Comparison of ENCODE assay signal across 12 mouse cellular contexts in genomic region chr7:73378034-73378433, GRCm38 (mm10). TPM values are rescaled to one million over a fixed set of nuclear protein-coding genes. Genes with fewer than 3 reads are reported as not detected.
DNase-seq lines count a peak whose midpoint lies in the region; ATAC-seq and TF ChIP-seq lines count a peak whose summit lies in the region.
"Had no signal": no experiment of that assay in that cellular context is flagged by ENCODE, and none has a peak within 500 bp of the region (broad histone marks: within the 10 kb centered on the region; RNA-seq: fewer than 3 reads in every experiment).

No protein-coding gene starts in this region.

- H3K4me2 ChIP-seq in forebrain, embryonic 11.5 days (ENCODE audit: low read depth, low read length, severe bottlenecking): peak overlapping the region; percentile 88
- H3K4me2 ChIP-seq in hindbrain, embryonic 15.5 days: peak overlapping the region; percentile 94
- H3K4me2 ChIP-seq in midbrain, postnatal 0 days (ENCODE audit: low read depth, low read length, poor library complexity, severe bottlenecking): peak overlapping the region; percentile 95
- H3K4me2 ChIP-seq: liver, embryonic 11.5 days had no signal

- no peak for ATAC-seq in forebrain, embryonic 11.5 days (replicated peaks; ENCODE audit: low FRiP score)
- ATAC-seq in hindbrain, embryonic 15.5 days (ENCODE audit: low FRiP score, low read depth): no peak
- no peak for ATAC-seq in midbrain, postnatal 0 days (ENCODE audit: low FRiP score)
- ATAC-seq: CD4-positive, CD25-positive, alpha-beta regulatory T cell, adult 4 months had no signal

- H3K4me3 ChIP-seq in embryonic facial prominence, embryonic 10.5 days: peak overlapping the region; percentile 83
- peak overlapping the region; percentile 76 for H3K4me3 ChIP-seq in forebrain, embryonic 11.5 days (ENCODE audit: low read depth, low read length)
- peak overlapping the region; percentile 73 for H3K4me3 ChIP-seq in hindbrain, embryonic 15.5 days
- H3K4me3 ChIP-seq in midbrain, postnatal 0 days (ENCODE audit: low read depth, low read length): peak overlapping the region; percentile 71

- no peak for DNase-seq in embryonic facial prominence, embryonic 10.5 days (ENCODE audit: low spot score)
- no peak for DNase-seq in forebrain, embryonic 11.5 days (ENCODE audit: low spot score)
- DNase-seq in midbrain, postnatal 0 days (ENCODE audit: low spot score): no peak
- no peak for DNase-seq in kidney, postnatal 10 days
- no peak for DNase-seq in spleen, postnatal 36 days (ENCODE audit: low spot score in 2 of 2)
- DNase-seq in thymus, postnatal 14 days: no peak
- DNase-seq in kidney, adult 11 months: no peak
- DNase-seq: heart, postnatal 4 days; lung, postnatal 14 days had no signal

- 0 out of 2 replicates have a peak overlapping the region, but pooled peaks have one; percentile 27 for H3K27ac ChIP-seq in embryonic facial prominence, embryonic 10.5 days (replicated peaks)
- H3K27ac ChIP-seq in forebrain, embryonic 11.5 days (ENCODE audit: low read depth, low read length): no peak overlapping the region
- peak overlapping the region; percentile 93 for H3K27ac ChIP-seq in hindbrain, embryonic 15.5 days (replicated peaks)
- H3K27ac ChIP-seq in midbrain, postnatal 0 days (ENCODE audit: low read depth, low read length): peak overlapping the region; percentile 93

- 72% methylated on average over 6 of the region's 6 CpGs for WGBS in embryonic facial prominence, embryonic 10.5 days
- WGBS in forebrain, embryonic 11.5 days: 61% methylated on average over 6 of the region's 6 CpGs
- WGBS in hindbrain, embryonic 15.5 days: 39% methylated on average over 6 of the region's 6 CpGs
- 25% methylated on average over 6 of the region's 6 CpGs for WGBS in midbrain, postnatal 0 days

- peak overlapping the region; percentile 95 for H3K9ac ChIP-seq in forebrain, embryonic 11.5 days (ENCODE audit: low read length)
- peak overlapping the region; percentile 90 for H3K9ac ChIP-seq in hindbrain, embryonic 15.5 days
- H3K9ac ChIP-seq in midbrain, postnatal 0 days (replicated peaks; ENCODE audit: low read length, poor library complexity, severe bottlenecking): peak overlapping the region; percentile 74

- peaks cover 64% of the 10 kb centered on the region for H3K4me1 ChIP-seq in embryonic facial prominence, embryonic 10.5 days
- H3K4me1 ChIP-seq in forebrain, embryonic 11.5 days (replicated peaks; ENCODE audit: control insufficient read depth, insufficient read depth, low read length): peaks cover 22% of the 10 kb centered on the region
- H3K4me1 ChIP-seq in hindbrain, embryonic 15.5 days (replicated peaks): peaks cover 47% of the 10 kb centered on the region
- peaks cover 3% of the 10 kb centered on the region; the same call in 1 of the 2 replicates for H3K4me1 ChIP-seq in midbrain, postnatal 0 days (ENCODE audit: insufficient read depth, low read length)

- H3K9me3 ChIP-seq in embryonic facial prominence, embryonic 10.5 days: no peaks in the 10 kb centered on the region
- H3K9me3 ChIP-seq in forebrain, embryonic 11.5 days (ENCODE audit: control insufficient read depth, low read length): no peaks in the 10 kb centered on the region
- no peaks in the 10 kb centered on the region for H3K9me3 ChIP-seq in hindbrain, embryonic 15.5 days
- no peaks in the 10 kb centered on the region for H3K9me3 ChIP-seq in midbrain, postnatal 0 days (ENCODE audit: low read length)

- H3K36me3 ChIP-seq in embryonic facial prominence, embryonic 10.5 days (replicated peaks): no peaks in the 10 kb centered on the region
- H3K36me3 ChIP-seq in forebrain, embryonic 11.5 days (ENCODE audit: control insufficient read depth, insufficient read depth, low read length): no peaks in the 10 kb centered on the region; the same call in 1 of the 2 replicates
- H3K36me3 ChIP-seq in hindbrain, embryonic 15.5 days: no peaks in the 10 kb centered on the region
- no peaks in the 10 kb centered on the region for H3K36me3 ChIP-seq in midbrain, postnatal 0 days (ENCODE audit: insufficient read depth, low read length)

- peaks cover 60% of the 10 kb centered on the region for H3K27me3 ChIP-seq in embryonic facial prominence, embryonic 10.5 days (replicated peaks; ENCODE audit: low read depth, poor library complexity, severe bottlenecking)
- H3K27me3 ChIP-seq in forebrain, embryonic 11.5 days (ENCODE audit: control insufficient read depth, insufficient read depth, low read length): peaks cover 4% of the 10 kb centered on the region; the same call in 1 of the 2 replicates
- no peaks in the 10 kb centered on the region for H3K27me3 ChIP-seq in hindbrain, embryonic 15.5 days
- no peaks in the 10 kb centered on the region for H3K27me3 ChIP-seq in midbrain, postnatal 0 days (ENCODE audit: insufficient read depth, low read length)

- TF ChIP-seq CTCF in midbrain, postnatal 0 days (IDR thresholded peaks at IDR 0.05): no peak

RNA-seq across cellular contexts. Expression of gene Rgma, which starts 2.7 kb away (rescaled TPM):
- 23.4 and 26.5 TPM in 2 replicates for polyA plus RNA-seq in embryonic facial prominence, embryonic 10.5 days (2016; fragmentation: Nextera tagmentation; extraction: Ambion mirVana)
- 37.0 and 40.5 TPM in 2 replicates for polyA plus RNA-seq in forebrain, embryonic 11.5 days (2014; fragmentation: Nextera tagmentation; extraction: Ambion mirVana)
- 39.5 and 45.1 TPM in 2 replicates for polyA plus RNA-seq in hindbrain, embryonic 15.5 days (2015; fragmentation: Nextera tagmentation; extraction: Ambion mirVana)
- 129 and 160 TPM in 2 replicates for total RNA-seq in midbrain, postnatal 0 days (2014; rRNA removed)
- polyA plus RNA-seq in midbrain, postnatal 0 days (2015; fragmentation: Nextera tagmentation; extraction: Ambion mirVana): 42.7 and 42.9 TPM in 2 replicates
- polyA plus RNA-seq: CD4-positive, CD25-positive, alpha-beta regulatory T cell, adult 4 months had no signal
